Mouse (Mus musculus) brain, embryonic 14.5 days (tissue): ENCODE results near the gene Pafah1b3.
A peak's percentile ranks its signal among the peaks of the same experiment; 100 is the strongest.

Experiments used
- CTCF ChIP-seq: fragments of 200-500 bp; IDR thresholded peaks from 2 replicates; pipeline ENCODE4 v1.5.1; 2012; ENCODE audit warnings: inconsistent platforms, mild to moderate bottlenecking, moderate library complexity, borderline replicate concordance; ENCODE audit not compliant: insufficient read depth, insufficient read length; ENCODE audit errors: extremely low read depth
- POLR2A ChIP-seq: fragments of 200-500 bp; IDR thresholded peaks from 2 replicates; pipeline ENCODE4 v1.6.1; 2012; ENCODE audit warnings: mild to moderate bottlenecking, inconsistent platforms, borderline replicate concordance; ENCODE audit not compliant: poor library complexity, insufficient read depth, insufficient read length, severe bottlenecking; ENCODE audit errors: extremely low read depth

GRCm38 (mm10) chr7:25297454-25298325 lies at the start of gene Pafah1b3:
- peak; percentile 40; the same call in 1 of the 2 replicates for TF ChIP-seq POLR2A
- TF ChIP-seq CTCF = peak; percentile 32; the same call in 1 of the 2 replicates
